Mouse (Mus musculus) megakaryocyte progenitor cell, adult 5-6 weeks (primary cell): ENCODE measurements around the gene Zfp560. TPM values are rescaled to one million over a fixed set of nuclear protein-coding genes. Genes with fewer than 3 reads are reported as not detected.
"Not testable (repeated sequence)": the region's sequence is repeated elsewhere in the genome, so short reads cannot be mapped to it uniquely, and the experiment has no call there.

ENCODE experiments used
- ATAC-seq: replicated peaks from 2 replicates; pipeline ENCODE4 v1.8.0; 2016; ENCODE audit warnings: mild to moderate bottlenecking, moderate TSS enrichment, inconsistent platforms; ENCODE audit not compliant: poor library complexity
- total RNA-seq, 2 experiments: library from RNA; stranded (forward) in 1 of 2; stranded (reverse) in 1 of 2; fragments of 157-497, 149-512 nt in 1 of 2; fragments of 200-1000 nt in 1 of 2; gene quantifications; 2 replicates each; pipeline versions ENCODE4 v1.2.3 to v1.2.4; 2015 to 2017

Zfp560 gene
- total RNA-seq (2015) = 16.1 and 20.4 TPM in 2 replicates
- 8.5 and 13.5 TPM in 2 replicates for total RNA-seq (2017)

DNA sequence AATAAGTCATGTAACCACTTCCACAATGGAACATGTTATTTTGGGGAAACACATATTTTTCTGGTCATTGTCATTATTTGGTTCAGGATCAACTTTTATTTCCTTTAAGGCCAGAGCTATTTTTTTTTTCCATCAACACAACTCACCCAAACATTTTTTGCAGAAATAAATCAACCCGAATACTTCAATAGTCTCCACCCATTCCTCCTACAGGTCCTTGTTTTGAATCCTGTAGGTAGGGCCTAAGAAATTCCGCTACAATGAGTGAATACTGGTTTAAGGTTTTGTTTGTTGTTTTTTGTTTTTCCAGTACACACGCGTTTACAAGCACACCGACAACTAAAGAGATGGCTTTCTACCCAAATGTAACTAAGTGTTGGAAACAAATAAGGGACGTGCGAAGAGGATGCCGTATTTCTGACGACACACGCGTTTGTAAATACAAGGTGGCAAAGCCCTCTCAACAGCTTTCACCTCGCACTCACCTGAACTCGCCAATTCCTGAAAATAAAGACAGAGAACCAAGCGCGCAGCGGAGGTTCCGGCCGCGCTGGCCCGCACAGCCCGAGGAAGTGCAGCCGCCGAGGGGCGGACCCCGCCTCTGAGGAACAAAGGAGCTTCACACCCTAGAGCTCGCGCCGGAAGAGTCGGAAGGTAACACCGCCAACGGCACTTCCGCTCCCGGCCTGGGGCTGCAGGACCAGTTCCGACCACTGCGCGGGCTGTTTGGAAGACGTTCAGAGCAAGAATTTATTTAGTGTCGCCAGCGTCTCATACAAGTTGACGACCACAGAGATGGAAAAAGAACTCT lies at the start of gene Zfp560:
Gene Zfp560, minus strand, starts transcription at position 646 of the 811 bp plus-strand sequence.
- peak; percentile 100 for ATAC-seq

DNA sequence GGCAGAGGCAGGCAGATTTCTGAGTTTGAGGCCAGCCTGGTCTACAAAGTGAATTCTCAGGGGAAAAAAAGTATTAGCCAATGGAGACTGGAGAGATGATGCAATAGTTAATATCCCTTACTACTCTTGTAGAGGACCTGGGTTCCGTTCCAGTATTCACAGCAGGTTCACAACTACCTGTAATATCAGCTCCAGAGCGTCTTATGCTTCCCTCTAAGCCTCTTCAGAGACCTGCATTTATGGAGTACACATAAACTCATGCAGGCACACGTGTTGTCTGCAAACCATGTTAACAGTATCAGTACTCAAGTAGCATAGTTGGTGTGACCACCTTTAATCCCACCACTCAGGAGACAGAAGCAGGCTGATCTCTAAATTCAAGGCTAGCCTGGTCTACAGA lies 45.0 kb upstream of the Zfp560 start:
- ATAC-seq = no peak

DNA sequence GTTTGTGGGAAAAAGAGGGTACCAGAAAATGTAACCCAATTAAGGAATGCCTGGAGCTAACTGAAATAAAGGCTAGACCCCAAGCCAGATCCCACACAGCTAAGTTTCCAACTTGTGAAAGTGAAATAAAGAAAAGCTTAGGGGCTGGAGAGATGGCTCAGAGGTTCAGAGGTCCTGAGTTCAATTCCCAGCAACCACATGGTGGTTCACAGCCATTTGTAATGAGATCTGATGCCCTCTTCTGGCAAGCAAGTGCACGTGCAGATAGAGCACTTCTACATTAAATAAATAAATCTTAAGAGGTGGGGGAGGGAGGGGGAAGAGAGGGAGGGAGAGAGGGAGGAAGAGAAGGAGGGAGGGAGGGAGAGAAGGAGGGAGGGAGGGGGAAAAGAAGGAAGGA lies 26.5 kb upstream of the Zfp560 start:
- no peak for ATAC-seq

DNA sequence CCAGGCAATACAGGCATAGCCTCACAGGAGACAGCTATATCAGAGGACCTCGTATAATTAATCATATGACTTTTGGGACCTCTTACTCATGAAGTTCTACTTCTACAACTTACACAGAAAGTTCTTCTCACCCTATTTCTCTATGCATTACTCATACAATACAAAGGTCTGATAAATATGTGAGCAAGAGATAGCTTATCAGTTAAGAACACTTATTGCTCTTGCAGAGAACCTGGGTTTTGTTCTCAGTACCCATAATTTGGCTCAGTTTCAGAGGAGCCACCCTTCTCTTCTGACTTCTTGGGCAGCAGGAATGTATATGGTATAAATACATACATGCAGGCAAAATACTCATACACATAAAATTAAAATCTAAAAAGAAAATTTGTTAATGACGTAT lies 24.3 kb upstream of the Zfp560 start:
- ATAC-seq = no peak

DNA sequence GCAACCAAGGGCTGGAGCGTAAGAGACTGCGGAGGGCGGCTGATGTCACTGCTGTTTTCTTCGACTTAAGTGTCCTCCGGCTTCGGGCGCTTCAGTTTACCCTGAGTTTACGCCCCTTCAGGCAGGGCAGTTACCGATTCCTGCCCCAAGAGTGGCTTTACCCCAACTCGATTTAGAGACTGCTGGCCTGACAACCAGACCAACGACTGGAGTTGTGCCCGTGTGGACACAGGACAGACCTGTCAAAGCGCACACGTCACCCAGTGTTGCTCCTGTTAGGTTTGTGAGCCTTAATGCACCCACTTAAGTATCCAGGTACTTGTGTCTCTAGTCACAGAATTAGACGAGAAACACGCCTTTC lies 346 bp upstream of the Zfp560 start:
- peak; percentile 62 for ATAC-seq

DNA sequence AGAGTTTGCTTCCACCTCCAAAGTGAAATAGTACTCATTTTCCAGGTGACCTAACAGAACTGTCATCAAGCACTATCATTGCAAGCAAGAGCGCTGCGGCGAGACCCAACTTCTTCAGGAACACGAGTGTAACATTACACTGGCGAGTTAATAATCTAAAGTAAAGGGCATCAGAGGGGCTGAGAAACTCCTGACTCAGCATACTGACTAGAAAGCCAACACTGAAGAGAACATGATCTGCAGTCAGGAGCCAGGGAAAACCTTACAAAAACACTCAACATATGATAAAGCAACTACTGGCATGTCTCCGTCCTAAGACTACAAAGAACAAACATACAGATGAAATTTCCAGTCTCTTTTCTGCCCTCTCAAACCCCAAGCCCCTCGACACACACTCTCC lies 1.3 kb downstream of the Zfp560 start:
- ATAC-seq = no peak

DNA sequence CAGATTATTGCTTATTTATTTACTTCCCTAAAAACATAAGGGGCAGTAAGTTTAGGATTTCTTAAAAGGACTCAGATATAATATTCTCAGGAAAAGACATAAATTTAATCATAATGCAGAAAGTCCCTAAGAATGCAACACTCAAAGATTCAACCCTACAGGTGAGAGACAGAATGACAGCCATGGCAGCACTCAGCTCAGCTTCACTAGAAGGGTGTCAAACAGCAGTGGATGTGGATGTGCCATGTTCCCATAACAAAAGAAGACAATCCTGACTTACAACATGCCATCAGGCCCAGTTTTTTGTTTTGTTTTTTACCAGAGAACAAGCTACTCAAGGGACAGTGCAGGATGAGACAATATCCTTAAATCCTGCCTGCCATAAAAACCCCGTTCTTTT lies 10.3 kb downstream of the Zfp560 start:
- ATAC-seq = no peak

DNA sequence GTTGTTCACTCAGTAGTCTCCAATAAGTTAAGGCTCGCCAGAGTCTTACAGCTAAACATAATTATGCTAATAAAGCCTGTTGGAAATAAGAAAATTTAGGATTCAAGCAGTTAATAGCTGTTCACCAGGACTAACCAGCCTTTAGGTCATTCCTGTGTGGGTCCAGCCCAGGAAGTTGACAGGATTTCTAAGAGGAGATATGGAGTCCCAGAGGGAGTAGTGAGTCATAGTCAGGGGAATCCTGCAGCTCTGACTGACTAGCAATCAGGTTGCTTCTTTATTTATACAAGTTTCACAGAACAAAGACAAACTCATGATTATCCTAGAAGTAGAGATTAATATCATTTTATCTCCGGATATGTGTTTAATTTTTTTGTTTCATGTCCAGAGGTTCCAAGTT lies 17.7 kb downstream of the Zfp560 start:
- no peak for ATAC-seq

DNA sequence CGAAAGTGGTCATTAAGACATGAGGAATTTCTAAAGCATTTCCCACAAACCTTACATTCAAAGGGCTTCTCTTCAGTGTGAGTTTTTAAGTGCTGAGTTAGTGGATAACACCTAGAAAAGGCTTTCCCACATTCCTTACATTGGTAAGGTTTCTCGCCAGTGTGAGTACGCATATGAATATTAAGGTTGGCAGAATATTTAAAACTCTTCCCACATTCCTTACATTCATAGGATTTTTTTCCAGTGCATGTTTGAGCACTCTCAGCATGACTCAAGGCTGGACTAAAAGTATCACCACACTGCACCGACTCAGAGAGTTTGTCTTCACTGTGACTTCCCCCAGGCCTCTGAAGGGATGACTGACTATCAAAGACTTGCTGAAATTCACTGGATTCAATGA lies 36.5 kb downstream of the Zfp560 start:
- no peak for ATAC-seq

DNA sequence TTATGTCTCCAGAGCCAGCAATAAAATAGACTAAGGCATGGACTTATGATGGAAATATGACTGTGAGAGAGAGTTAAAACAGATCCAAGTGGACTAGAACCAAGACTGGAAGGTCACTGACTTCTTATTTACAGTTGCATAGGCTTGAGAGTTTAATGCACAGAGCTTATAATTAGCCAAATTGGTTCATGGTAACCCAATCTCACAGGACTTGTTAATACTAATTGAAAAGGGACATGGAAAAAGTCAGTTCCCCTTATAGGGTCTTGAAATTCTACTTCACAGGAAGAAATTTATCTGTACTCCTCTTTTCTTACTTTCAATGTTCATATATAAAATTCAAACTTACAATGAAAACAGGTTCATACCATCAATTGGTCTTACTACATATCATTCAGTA lies 49.0 kb downstream of the Zfp560 start, which contains the start of gene Olfr18:
Gene Olfr18, minus strand, starts transcription at position 101 of the 400 bp plus-strand sequence.
- no peak for ATAC-seq

DNA sequence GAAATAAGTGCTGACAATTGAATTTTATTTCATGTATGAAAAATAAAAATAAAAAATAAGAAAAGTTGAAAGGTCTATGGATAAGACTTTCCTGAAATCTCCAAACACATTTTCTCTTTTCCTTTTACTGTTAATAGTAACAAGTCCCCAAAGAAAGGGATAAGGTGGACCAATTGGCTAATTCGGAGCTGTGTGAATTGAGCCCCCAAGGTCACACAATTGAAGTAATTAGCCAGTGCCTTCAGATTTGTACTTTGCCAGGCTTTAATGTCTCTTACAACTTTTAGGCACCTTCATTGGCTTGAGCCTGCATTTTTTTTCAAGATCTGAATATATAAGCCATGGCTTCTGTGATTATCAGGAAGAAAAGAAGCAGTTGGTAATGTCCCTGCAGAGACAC lies 86.7 kb downstream of the Zfp560 start, which contains the start of gene Olfr873:
Gene Olfr873, plus strand, starts transcription at position 301 of the 400 bp plus-strand sequence.
- ATAC-seq = no peak

DNA sequence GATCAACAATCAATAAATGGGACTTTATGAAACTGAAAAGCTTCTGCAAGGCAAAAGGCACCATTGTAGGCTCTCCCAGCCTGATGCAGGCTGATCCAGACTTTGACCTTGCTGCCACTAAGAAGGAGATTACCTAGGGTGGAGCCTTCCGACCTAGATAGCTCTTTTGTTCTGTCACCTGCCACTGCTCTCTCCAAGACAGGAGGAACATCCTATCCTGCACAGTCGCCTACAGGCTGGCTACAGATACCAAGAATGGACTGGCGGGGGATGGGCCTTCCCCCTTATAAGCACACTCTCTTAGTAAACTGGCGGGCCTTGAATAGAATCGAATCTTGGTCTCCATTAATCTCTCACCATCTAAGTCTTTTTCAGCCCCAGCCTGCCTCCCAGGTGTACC lies 89.4 kb downstream of the Zfp560 start:
- not testable (repeated sequence) for ATAC-seq

Other genes with a start within 250 kb of the Zfp560 start
- not detected in 2 replicates for gene Olfr870, start 211.1 kb downstream of the Zfp560 start, total RNA-seq (2015)
- gene Olfr870, start 211.1 kb downstream of the Zfp560 start, total RNA-seq (2017) = not detected in 2 replicates
- not detected in 2 replicates for gene Olfr871, start 173.0 kb downstream of the Zfp560 start, total RNA-seq (2015)
- not detected in 2 replicates for gene Olfr871, start 173.0 kb downstream of the Zfp560 start, total RNA-seq (2017)
- gene Olfr872, start 148.1 kb downstream of the Zfp560 start, total RNA-seq (2015) = not detected in 2 replicates
- not detected in 2 replicates for gene Olfr872, start 148.1 kb downstream of the Zfp560 start, total RNA-seq (2017)
- not detected in 2 replicates for gene Olfr39, start 102.8 kb downstream of the Zfp560 start, total RNA-seq (2015)
- gene Olfr39, start 102.8 kb downstream of the Zfp560 start, total RNA-seq (2017) = not detected in 2 replicates
- not detected in 2 replicates for gene Olfr873, start 86.6 kb downstream of the Zfp560 start, total RNA-seq (2015)
- gene Olfr873, start 86.6 kb downstream of the Zfp560 start, total RNA-seq (2017) = not detected in 2 replicates
- not detected in 2 replicates for gene Olfr18, start 49.1 kb downstream of the Zfp560 start, total RNA-seq (2015)
- gene Olfr18, start 49.1 kb downstream of the Zfp560 start, total RNA-seq (2017) = not detected in 2 replicates
- gene Zfp26, start 75.0 kb upstream of the Zfp560 start, total RNA-seq (2015) = 24.9 and 26.3 TPM in 2 replicates
- 16.2 and 61.3 TPM in 2 replicates for gene Zfp26, start 75.0 kb upstream of the Zfp560 start, total RNA-seq (2017)
- 20.2 and 22.4 TPM in 2 replicates for gene Zfp426, start 107.6 kb upstream of the Zfp560 start, total RNA-seq (2015)
- 22.5 and 28.4 TPM in 2 replicates for gene Zfp426, start 107.6 kb upstream of the Zfp560 start, total RNA-seq (2017)
- 40.6 and 48.8 TPM in 2 replicates for gene Zfp266, start 136.2 kb upstream of the Zfp560 start, total RNA-seq (2015)
- gene Zfp266, start 136.2 kb upstream of the Zfp560 start, total RNA-seq (2017) = 34.6 and 43.3 TPM in 2 replicates
- gene Zfp846, start 196.1 kb upstream of the Zfp560 start, total RNA-seq (2015) = 9.5 and 12.0 TPM in 2 replicates
- 4.7 and 5.6 TPM in 2 replicates for gene Zfp846, start 196.1 kb upstream of the Zfp560 start, total RNA-seq (2017)